Mouse (Mus musculus) layer of hippocampus, postnatal 36 days (tissue): Measurements from ENCODE around the gene Grin2b. TPM values are rescaled to one million over a fixed set of nuclear protein-coding genes. Genes with fewer than 3 reads are reported as not detected.
"Not testable (repeated sequence)": the region's sequence is repeated elsewhere in the genome, so short reads cannot be mapped to it uniquely, and the experiment has no call there.

Source experiments
- DNase-seq, 2 experiments: peaks; one replicate each; pipeline ENCODE4 v3.0.0; 2022
- total RNA-seq, 2 experiments: library from RNA; stranded (reverse); gene quantifications; 2 replicates each; pipeline ENCODE4 v1.2.3; 2021

The Grin2b gene
- total RNA-seq, 2 experiments from 2014 or later: 320 to 364 TPM

DNA sequence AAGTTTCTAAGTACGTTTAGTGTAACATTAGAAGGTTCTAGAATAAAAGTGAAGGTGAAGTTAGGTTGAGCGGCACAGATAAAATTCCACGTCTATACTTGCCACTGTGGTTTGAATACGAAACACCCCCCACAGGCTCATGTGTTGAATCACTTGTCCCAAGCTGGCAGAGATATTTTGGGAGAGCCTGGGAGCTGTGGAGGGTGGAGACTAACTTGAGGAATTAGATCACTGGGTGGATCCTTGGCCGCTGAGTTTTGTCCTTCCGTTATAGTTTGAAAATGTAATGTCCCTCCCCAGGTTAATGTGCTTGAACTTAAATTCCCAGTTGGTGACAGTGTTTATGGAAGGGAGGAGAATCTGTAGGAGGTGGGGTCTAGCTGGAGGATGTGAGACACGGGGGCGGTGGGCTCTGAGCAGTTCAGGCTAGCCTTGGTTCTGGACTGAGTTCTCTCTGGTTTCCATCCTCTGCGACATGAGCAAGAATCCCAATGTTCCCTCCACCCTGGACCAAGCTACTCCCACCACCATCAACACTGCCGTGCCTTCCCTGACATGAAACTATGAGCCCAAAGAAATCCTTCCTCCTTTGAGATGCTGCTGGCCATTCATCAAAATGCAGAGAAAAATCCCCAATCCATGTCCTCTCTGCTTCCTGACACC is 375.8 kb downstream of the Grin2b start:
- DNase-seq: no peak

DNA sequence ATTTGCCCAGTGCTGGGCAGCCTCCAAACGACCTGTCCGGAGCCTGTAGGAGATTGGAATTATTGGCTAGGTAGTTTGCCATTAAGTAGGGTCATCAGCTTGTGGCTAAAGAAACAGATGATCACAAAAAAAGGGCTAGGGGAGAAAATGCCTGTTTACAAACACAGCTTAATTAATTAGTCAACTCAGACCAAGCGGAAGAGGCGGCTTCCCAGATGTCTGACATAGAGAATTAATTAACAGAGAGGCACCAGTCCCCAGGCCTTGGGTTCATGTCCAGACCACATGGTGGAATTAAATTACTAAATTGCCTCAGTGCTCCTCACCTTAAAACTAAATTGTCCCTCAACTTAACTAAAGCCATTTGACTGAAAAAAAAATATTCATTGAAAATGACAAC is 376.4 kb downstream of the Grin2b start:
- no peak for DNase-seq

DNA sequence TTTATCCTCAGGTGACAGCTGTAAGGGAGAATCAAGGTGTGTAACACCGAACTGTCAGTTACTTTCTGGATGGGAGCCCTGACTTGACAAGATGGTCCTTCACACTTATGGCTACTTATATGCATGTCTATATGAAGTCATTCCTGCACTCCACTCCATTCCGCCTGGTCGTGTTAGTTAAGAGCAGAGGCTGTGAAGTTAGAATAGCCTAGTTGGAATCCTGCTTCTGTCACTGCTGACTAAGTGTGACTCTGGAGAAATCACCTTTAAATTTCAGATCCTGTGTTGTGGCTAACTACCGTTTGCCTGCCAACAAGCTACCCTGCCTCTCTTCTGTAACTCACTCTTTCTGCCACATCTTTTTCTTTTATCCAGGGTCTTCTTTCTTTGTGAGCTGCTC is 381.9 kb downstream of the Grin2b start:
- no peak for DNase-seq

DNA sequence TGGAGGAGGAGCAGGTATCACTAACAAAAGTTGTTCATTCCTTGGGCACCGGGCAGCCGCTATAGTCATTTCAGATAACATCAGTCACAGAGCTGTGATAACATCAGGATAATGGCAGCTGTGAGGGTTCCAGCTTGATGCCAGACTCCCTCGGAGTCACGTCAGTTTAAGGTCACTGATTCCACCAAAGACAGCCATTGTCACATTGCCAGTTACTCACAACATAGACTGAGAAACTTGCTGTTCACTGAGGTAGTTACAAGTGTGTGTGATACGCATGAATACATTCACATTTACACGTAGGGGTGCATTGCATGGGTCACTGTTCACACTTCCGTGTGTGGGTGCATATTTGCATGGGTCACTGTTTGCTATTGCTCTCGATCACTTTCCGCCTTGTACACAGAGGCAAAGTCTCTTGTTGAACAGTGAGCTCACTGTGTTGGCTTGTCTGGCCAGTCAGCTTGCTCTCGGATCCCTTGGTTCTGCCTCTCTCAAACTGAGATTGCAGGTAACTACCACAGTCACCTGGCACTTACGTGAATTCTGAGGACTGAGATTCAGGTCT is 383.6 kb downstream of the Grin2b start:
- no peak for DNase-seq

DNA sequence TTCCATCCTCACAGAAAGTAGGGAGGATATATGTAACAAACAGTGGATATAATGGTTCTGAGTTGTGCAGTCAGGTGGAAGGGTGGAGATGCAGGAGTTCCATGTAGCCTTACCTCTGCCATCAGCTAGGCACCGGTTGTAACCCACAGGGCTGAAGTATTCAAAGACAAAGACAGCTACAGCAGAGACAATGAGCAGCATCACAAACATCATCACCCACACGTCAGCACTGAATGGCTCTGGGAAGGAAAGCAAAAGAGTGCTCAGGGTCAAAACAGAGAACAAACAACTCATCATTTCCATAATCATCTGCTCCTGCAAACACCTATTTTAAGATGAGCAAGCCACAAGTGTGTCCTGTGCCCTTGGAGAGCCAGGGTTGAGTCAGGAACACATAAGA is 398.6 kb downstream of the Grin2b start:
- no peak for DNase-seq

DNA sequence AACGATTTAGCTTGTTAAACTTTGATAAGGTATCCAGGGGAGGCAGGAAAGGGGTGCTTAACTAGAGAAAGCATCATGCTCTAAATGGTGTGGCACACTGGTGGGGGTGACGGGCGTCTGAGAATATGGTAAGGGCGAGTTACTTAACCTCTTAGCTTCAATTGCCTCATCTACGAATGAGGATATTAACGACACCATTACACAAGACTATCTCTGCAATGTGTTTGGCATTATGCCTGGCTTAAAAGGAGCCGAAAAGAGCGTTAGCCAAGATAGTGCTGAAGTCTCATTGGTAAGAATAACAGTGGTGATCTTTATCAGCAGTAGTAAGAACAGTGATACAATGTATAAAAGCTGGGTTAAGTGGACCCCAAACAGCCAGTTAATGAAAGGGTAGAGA is 405.7 kb downstream of the Grin2b start:
- no peak for DNase-seq

DNA sequence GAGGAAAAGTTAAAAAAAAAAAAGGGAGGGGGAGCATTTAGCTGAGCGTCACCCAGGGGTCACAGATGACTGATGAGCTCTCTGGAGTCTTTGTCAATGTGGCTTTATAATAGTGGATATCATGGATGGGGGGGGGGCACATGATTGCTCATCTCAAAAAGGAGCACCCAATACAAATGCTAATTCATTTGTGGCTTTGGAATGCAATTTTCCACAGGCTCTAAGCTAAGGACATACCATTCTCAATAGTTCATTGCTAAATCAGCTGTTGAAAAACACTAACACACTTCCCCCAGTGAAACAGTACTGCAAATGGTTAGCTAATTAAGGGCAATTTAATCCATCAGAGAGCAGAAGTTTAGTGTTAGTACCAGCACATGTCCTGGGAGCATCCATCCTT is 414.6 kb downstream of the Grin2b start:
- no peak for DNase-seq

DNA sequence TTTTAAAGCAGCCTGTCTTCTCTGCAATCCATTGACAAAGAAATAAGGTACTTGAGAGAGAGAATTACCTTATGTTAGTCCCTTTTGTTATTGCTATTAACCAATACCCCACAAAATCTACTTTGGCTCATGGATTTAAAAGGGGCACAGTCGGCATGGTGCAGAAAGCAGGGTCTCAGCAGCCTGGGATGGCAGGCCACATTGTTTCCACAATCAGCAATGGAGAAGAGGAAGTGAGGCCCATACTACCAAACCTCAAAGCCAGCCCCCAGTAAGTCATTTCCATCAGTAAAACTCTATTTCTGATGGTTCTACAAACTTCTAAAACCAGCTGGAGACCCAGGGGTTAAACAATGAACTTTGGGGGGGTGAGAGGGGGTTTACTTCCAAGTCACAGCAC is 417.2 kb downstream of the Grin2b start:
- no peak for DNase-seq

DNA sequence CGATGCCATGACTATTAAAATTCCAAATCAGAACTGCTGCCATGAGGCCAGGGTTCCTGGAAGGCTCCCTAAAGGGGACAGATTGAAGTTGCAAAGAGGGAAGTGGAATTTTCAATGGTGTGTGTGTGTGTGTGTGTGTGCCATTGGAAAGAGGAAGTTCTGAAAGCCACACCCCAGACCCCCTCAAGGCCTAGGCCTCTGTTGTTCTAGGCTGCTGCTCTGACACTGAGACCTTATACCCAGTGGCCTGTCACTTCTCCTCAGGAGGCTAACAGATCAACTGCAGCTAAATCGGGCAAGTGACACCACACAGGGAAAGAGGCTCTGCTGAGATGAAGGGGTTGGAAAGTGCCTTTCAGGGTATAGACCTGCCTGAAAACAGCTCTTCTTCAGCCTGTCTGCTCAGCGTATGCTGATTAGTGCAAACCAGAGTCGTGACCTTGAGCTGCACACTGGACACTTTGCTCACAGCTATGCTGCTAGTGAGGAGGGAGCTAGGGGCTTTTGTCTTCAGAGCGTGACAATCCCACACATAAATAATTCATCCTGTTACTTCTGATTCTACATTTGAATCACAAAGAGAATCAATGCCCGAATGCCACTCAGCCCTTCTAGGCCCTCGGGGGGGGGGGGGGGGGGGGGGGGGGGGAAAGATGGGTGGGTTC is 424.8 kb downstream of the Grin2b start:
- DNase-seq: no peak

DNA sequence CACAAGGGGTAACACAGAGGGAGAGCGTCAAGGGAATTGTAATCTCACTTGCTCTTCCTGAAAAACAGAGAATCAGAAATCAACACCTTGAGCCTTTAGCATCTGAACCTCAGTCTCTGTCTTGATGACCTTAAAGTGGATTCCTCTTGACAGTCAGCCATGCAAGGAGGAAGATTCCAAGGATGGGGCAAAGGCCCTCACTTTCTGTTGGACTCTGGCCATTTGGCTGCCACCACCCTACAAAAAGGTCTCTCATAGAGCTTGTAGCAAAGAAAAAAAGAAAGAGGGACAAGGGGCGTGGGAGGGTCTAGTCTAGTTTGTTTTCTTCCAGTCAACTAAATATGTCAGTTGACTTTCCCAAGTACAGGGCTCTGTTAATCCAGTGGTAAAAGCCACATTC is 427.7 kb downstream of the Grin2b start:
- DNase-seq: no peak

DNA sequence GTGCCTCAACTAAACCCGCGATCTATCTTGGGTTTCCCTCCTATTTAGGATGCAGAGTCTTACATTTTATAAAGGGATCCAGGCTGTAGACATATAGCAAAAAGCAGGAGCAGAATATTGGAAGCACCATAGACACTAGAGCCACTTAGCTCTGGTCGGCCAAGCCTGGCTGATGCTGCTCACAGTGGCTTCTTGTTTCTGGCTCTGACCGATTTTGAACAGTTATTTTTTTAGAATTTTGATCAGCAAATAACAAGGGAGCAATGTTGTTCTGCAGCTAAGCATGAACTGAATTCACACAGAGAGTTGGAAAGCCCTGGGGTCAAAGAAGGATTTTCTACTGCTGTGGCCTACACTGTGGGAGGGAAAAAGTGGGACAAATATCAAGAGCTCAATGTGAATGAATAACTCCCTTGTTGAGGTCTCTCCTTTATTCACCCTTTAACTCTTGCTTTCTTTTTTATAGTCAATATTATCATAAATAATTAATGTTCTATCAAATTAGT is 439.0 kb downstream of the Grin2b start:
- DNase-seq: no peak

DNA sequence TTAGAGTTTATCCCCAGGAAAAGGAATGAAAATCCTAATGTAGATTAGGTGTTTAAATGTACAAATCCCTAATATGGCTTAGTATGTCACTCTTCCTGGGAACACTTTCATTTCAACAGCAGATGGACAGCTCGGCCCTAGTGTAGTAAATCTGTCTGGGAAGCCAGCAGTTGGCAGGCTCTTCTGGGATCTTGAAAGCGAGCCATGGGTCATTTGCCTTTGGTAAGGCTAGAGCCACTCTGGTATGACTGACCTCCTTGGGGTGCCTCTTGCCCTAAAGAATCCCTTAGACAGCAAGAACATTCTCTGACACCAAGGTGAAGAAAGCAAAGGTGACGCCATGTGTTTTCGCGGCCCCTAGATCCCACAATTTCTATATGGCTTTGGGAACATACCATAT is 446.2 kb downstream of the Grin2b start:
- DNase-seq: no peak

DNA sequence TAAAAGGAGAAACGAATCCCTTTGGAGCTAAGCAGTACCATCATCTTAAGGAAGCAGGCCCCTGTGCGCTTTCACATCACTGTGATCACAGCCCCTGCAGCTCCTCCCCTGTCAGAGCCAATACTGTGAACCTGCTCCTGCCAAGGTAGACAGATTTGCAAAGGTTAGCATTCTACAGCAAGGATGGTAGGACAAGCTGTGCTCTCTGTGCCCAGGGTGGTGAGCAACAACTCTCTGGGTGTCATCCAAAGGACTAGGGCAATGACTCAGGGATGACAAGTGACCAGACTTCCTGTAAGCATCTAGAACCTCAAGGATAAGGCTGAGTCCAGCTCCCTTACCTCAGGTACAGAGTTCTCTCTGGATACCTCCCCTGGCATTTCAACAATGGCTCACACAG is 451.6 kb downstream of the Grin2b start:
- DNase-seq: no peak

DNA sequence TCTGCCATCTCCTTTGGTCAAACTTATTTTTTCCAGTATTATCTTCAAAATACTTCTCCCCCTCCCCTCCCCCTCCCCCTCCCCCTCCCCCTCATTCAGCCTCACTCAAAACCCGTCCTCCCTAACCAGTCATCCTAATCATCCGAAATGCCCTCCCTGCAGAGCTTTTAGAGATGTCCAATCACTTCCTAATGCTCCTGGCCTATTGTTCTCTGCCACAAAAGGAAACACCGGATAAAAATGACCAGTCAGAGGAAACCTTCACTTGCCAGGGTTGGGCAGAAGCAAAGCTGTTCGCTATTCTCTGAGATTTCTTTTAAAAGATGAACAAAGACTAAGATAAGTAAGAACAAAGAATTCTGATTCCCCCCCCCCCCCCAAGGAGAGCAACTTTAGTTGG is 458.4 kb downstream of the Grin2b start:
- no peak for DNase-seq

DNA sequence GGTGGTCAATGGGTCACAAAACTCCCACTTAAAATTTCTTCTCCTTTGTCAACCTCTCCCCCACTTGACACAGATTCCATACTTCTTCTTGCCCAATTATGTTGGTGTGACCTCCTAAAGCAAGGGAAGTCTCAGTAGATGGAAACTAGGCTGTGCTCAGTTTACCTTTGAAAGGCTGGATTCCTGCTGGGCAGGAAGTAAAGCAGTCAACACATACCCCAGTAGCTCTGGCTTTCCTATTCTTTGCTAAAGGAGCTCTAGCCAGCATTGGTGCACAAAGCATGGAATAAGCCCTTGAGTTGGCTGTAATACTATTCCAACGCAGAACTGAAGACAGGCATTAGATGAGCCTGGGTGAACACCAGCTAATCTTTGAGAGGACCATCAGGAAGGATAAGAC is 459.1 kb downstream of the Grin2b start:
- no peak for DNase-seq

DNA sequence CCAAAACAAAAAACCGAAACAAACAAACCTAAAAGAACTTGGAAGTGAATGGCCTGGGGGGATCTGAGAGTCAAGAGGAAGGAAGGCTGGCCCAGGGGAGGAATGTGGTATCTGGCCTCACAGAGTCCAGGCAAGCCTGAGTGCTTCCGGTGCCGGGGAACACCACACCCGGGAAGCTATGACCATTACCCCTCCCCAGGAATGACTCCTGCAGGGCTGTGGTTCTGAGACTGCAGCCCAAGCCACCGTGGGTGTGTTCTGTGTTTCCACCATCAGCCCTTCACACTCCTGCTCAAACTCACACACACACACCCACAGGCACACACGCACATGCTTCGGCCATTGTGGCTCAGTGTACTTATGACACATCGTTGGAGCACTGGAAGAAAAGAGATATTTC is 459.6 kb downstream of the Grin2b start:
- DNase-seq: no peak

DNA sequence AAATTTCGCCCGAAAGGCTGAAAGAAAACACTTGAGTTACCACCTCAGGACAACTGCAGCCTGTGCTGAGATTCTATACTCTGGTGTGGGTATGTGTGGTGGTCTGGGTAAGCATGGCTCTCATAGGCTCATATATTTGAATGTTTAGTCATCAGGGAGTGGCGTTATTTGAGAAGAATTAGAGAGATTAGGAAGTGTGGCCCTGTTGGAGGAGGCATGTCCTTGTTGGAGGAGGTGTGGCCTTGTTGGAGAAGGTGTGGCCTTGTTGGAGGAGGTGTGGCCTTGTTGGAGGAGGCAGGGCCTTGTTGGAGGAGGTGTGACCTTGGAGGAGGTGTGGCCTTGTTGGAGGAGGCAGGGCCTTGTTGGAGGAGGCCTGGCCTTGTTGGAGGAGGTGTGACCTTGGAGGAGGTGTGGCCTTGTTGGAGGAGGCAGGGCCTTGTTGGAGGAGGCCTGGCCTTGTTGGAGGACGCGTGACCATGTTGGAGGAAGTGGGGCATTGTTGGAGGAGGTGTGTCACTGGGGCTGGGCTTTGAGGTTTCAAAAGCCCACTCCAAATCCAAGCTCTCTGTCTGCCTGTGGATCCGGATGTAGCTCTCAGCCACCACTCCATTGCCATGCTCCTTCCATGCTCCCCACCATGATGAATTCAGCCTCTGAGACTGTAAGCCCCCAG is 466.3 kb downstream of the Grin2b start:
- DNase-seq: not testable (repeated sequence)

DNA sequence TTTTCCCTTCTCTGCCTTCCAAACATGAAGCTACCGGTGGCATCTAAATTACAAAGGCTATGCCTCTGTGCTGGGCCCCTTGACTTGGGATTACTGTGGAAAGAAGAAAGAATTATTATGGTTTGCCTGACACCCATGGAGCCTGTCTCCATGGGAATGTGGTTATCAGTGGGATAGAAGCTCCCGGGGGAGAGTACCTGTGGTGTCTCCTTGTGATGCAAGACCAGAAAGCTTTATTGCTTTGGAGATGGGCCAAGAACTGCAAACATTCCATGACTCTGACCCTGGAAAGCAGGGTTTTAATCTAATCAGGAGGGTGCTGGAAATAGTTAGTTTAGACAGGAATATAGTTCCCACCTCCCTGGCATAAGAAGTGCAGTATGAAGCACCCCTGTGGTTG is 469.7 kb downstream of the Grin2b start:
- DNase-seq: no peak

DNA sequence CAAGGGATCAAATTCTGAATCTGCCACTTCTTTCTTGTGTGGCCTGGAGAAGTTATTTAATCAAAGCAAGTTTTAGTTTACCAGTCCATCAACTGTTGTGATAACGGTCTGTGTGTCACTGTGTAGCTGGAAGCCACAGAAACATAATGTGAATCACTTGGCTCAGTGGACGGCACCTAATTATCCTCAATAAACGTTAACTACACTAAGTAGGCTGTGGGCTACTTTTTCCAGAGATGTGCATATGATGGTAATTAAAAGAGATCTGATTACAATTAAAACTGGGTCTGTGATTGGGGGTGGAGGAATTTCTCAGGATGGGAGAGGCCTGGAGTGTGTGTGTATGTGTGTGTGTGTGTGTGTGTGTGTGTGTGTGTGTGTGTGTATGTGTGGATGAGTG is 471.9 kb downstream of the Grin2b start:
- DNase-seq: no peak

DNA sequence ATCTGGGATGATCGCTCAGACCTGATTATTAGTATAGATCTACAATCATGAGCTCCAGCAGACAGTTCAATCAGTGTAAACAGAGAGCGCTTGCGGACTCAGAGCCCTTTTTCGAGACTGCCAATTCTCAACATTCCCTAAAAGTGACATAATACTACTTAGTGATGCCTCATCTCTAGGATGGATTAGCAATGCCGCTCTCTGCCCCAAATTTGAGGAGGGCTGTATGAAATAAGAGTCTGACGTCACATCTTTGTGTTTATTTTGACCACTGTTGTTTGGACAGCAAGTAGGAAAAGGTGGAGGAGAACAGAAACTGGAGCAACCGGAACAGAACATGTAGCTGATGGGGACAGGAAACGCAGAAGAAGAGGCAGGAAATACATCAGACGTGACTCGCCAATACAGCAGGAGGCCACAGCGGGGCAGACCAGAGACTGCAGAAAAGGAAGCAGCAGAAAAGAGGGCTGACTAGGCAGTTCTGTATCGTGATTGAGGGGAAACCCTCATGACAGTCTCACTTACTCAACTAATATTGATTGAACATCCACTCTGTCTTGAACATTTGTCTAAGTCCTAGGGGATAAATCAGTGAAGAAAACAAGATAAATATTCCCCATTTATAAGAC is 472.5 kb downstream of the Grin2b start:
- DNase-seq: no peak

DNA sequence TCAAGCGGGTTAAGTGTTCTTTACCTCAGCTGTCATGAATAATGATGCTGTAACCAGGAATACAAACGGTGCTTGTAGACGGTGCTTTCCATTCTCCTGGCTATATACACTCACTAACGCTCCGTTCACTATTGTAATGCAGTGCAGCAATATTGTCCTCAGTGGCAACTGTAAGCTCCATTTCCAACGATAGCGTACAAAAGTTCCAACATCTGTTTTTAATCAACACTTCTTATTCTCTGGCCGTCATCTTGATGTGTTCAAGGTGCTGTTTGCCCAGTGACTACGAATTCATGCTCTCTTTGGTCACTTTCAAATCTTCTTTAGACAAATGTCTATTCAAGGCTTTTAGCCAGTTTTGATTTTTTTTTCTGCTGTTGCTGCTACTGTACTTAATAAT is 480.8 kb downstream of the Grin2b start:
- DNase-seq: no peak

DNA sequence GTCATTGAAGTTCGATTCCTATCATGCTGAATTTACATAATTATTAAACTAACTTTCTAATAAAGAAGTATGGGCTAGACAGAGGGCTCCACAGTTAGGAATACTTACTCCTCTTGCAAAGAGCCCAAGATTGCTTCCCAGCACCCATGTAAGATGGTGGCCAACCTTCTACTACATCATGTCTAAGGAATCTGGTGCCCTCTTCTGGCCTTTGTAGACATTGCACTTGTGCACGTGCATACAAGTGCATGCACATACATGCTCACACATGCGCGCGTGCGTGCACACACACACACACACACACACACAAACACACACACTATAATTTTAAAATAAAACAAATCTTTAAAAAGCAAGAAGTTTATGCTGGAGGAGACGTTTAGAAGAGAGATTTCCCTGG is 481.8 kb downstream of the Grin2b start:
- DNase-seq: no peak

DNA sequence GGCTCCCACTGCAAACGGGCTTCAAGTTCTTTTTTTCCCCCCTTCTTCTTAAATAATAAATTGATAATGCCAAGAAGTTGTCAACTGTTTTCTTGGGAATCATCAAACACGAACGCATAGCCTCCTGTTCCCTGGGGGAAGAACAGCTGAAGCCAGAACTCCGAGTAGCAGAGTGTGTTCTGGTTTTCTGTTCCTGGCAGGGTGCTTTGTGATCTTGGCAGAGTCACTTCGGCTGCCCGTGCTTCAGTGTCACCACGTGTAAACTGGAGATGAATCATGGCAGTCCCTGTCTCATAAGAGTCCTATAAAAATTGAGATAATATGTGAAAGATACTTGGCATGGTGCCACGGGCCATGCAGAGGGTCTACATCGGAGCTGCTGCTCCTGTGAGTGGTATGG is 485.4 kb downstream of the Grin2b start:
- peak; percentile 75 to 79 for DNase-seq
